Mouse (Mus musculus) hindbrain, embryonic 10.5 days (tissue): ENCODE measurements at regions not wholly inside any gene's neighbourhood (a gene's known extent, or its start where the extent isn't known, plus 50 kb on each side); places are given as distances from the start of the nearest gene placed in this dataset.
"Not testable (repeated sequence)": the region's sequence is repeated elsewhere in the genome, so short reads cannot be mapped to it uniquely, and the experiment has no call there.

Source experiments
- DNase-seq: peaks from one replicate; pipeline ENCODE4 v3.0.0-alpha.2; 2017; ENCODE audit warnings: low spot score
- H3K27ac ChIP-seq: fragments of 300-500 bp; sonication (generic); 2 replicates; pipeline ENCODE4 v1.5.1; 2016; ENCODE audit warnings: mild to moderate bottlenecking, moderate library complexity
- H3K27me3 ChIP-seq: fragments of 300-500 bp; sonication (generic); 2 replicates; pipeline ENCODE4 v1.6.1; 2016; ENCODE audit warnings: mild to moderate bottlenecking; ENCODE audit not compliant: poor library complexity, insufficient read depth, severe bottlenecking
- H3K36me3 ChIP-seq: fragments of 300-500 bp; sonication (generic); 2 replicates; pipeline ENCODE4 v1.6.1; 2016; ENCODE audit warnings: mild to moderate bottlenecking, moderate library complexity
- H3K4me1 ChIP-seq: fragments of 300-500 bp; sonication (generic); replicated peaks from 2 replicates; pipeline ENCODE4 v1.6.1; 2016; ENCODE audit warnings: mild to moderate bottlenecking
- H3K4me3 ChIP-seq: fragments of 300-500 bp; sonication (generic); 2 replicates; pipeline ENCODE4 v1.5.1; 2016; ENCODE audit warnings: mild to moderate bottlenecking, moderate library complexity
- H3K9me3 ChIP-seq: fragments of 300-500 bp; sonication (generic); 2 replicates; pipeline ENCODE4 v1.6.1; 2016; ENCODE audit warnings: mild to moderate bottlenecking, moderate library complexity
- WGBS: fragments of 180-500 bp; shearing (Covaris S2); methylation state at CpG from one replicate; pipeline ENCODE4 v1.1.7; 2016; 5-methylcytosine and 5-hydroxymethylcytosine counted together
- microRNA counts: library from miRNA; unstranded; fragments of <30 nt; microRNA quantifications from one replicate; lab custom pipeline; 2017

DNA sequence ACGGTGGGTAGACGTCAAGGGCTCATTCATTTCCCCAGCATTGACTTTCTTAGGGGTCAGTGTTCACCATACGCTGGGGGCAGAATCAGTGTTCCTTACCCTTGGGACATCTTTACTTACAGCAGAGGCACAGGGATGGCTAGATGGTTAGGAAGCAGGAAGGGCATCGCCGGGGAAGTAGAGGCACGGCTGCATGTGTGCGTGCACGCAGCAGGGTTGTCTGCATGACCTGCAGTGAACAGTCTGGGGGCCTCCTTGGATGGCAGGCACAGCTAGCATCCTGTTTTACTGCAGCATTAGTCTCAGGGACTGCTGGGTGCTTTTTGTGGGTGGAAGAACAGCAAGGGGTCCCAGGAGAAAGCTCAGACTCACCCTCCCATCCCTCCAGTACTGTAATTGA is 68.5 kb upstream of the Gadl1 start:
- WGBS, result 74% methylated on average over 8 of the region's 8 CpGs
- no peaks in the 10 kb centered on the region for H3K9me3 ChIP-seq
- no peak overlapping the region for H3K27ac ChIP-seq
- H3K4me3 ChIP-seq, result no peak overlapping the region
- peaks cover 19% of the 10 kb centered on the region; the same call in 1 of the 2 replicates for H3K4me1 ChIP-seq
- H3K27me3 ChIP-seq, result no peaks in the 10 kb centered on the region
- no peaks in the 10 kb centered on the region for H3K36me3 ChIP-seq
- DNase-seq, result no peak

- 89% methylated on average over 10 of the region's 10 CpGs for WGBS
- H3K27ac ChIP-seq, result no peak overlapping the region
- no peaks in the 10 kb centered on the region for H3K36me3 ChIP-seq
- H3K27me3 ChIP-seq, result no peaks in the 10 kb centered on the region
- H3K9me3 ChIP-seq, result no peaks in the 10 kb centered on the region
- DNase-seq, result no peak
- H3K4me3 ChIP-seq, result no peak overlapping the region
- peaks cover 19% of the 10 kb centered on the region; the same call in 1 of the 2 replicates for H3K4me1 ChIP-seq
Measured at GRCm38 (mm10) chr9:115841684-115842083, 67.6 kb upstream of the Gadl1 start.

DNA sequence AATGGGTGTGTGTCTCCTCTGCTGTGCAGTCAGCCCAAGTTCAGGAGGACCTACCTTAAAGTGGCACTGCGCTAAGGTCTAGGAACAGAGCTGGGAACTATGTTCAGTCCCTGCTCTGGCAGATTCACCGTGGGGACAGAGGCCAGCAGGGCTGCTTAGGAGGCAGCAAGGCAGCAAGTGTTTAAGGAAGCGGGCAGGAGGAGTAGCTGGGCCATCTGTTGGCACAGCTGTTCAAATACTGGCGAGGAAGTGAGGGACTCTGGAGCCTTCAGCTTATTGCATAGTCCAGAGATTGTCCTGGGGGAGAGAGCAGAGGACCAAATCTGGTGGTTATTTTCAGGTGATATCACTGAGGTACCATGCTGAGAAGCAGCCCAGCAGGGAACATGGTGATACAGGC is 64.9 kb upstream of the Gadl1 start:
- Histone ChIP-seq H3K27me3 (no peaks in the 10 kb centered on the region), H3K4me3 (no peak overlapping the region), H3K4me1 (peaks cover 19% of the 10 kb centered on the region; the same call in 1 of the 2 replicates), H3K36me3 (no peaks in the 10 kb centered on the region), H3K9me3 (no peaks in the 10 kb centered on the region), H3K27ac (no peak overlapping the region; the same call in 1 of the 2 replicates)
- 66% methylated on average over 4 of the region's 4 CpGs for WGBS
- DNase-seq, result no peak

GRCm38 (mm10) chr9:115845091-115845490 is 64.2 kb upstream of the Gadl1 start:
- no peak for DNase-seq
- H3K36me3 ChIP-seq, result no peaks in the 10 kb centered on the region
- H3K9me3 ChIP-seq, result no peaks in the 10 kb centered on the region
- no peaks in the 10 kb centered on the region for H3K27me3 ChIP-seq
- no peak overlapping the region for H3K27ac ChIP-seq
- H3K4me3 ChIP-seq, result no peak overlapping the region
- peaks cover 18% of the 10 kb centered on the region; the same call in 1 of the 2 replicates for H3K4me1 ChIP-seq
- WGBS, result 83% methylated on average over 5 of the region's 5 CpGs

DNA sequence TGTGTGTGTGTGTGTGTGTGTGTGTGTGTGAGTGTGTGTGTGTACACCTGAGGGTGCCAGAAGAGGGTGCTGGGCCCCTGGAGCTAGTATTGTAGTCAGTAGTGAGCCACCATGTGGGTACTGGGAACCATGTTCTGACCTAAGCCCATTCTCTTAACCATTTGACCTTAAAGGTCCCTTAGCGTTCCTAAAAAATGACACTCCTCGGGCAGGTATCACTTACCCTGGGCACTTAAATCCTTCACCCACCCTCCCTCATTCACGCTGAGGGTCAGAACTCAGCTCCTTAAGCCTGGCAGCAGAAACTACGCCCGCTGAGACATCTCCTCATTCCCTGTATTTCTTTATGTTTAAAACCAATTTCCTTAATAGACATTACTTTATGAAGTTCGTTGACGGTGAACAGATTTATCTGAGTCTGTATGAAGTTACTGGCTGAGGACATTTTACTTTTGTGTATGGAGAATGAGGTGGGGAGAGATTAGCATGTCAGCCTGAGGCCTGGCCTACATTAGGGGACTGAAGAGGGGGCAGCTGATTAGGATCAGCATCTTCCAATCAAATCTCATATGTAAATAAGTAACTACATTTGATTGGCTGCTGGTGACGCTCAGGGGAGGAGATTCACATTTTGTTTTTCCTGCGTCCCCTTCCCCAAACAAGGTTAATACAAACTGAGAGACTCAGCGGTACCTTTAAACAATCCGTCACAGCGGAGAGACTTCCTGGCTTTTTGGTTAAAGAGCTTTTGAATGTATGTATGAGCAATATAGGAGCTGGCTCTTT is 61.8 kb upstream of the Gadl1 start:
- no peak overlapping the region for H3K27ac ChIP-seq
- H3K4me3 ChIP-seq, result peak overlapping the region; percentile 39
- DNase-seq, result peak; percentile 18

GRCm38 (mm10) chr9:115853210-115853842 is 55.9 kb upstream of the Gadl1 start:
- H3K36me3 ChIP-seq, H3K9me3 ChIP-seq, H3K27me3 ChIP-seq, H3K27ac ChIP-seq, H3K4me3 ChIP-seq, DNase-seq, H3K4me1 ChIP-seq: not testable (repeated sequence)
- WGBS, result 86% methylated on average over 5 of the region's 5 CpGs

More for the DNA sequence above, 61.8 kb upstream of the Gadl1 start:
- H3K9me3 ChIP-seq, result no peaks in the 10 kb centered on the region
- peaks cover 10% of the 10 kb centered on the region; the same call in 1 of the 2 replicates for H3K4me1 ChIP-seq
- no peaks in the 10 kb centered on the region for H3K36me3 ChIP-seq
- 49% methylated on average over 12 of the region's 12 CpGs for WGBS
- H3K27me3 ChIP-seq, result no peaks in the 10 kb centered on the region

DNA sequence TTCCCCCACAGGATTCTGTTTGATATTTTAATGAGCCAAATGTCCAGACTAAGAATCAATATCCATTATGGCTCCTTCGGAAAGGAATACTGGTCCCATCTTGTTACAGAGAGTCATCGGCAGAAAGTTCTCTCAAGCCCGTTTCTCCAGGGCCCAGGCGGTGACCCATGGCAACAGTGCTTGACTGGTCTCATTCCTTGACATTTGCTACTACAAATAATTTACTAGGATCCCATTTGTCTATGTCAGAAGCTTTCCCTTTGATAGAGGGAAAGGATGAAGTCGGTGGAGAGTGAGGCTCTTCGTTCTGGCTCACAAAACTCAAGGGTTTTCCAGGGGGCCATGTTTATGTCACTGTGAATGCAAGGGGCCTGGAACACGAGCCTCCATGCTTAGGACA is 52.0 kb upstream of the Gadl1 start:
- 80% methylated on average over 7 of the region's 7 CpGs for WGBS
- Histone ChIP-seq H3K9me3 (no peaks in the 10 kb centered on the region), H3K27ac (0 out of 2 replicates have a peak overlapping the region, but pooled peaks have one; percentile 6), H3K36me3 (no peaks in the 10 kb centered on the region), H3K4me1 (no peaks in the 10 kb centered on the region), H3K4me3 (no peak overlapping the region), H3K27me3 (no peaks in the 10 kb centered on the region)
- no peak for DNase-seq

DNA sequence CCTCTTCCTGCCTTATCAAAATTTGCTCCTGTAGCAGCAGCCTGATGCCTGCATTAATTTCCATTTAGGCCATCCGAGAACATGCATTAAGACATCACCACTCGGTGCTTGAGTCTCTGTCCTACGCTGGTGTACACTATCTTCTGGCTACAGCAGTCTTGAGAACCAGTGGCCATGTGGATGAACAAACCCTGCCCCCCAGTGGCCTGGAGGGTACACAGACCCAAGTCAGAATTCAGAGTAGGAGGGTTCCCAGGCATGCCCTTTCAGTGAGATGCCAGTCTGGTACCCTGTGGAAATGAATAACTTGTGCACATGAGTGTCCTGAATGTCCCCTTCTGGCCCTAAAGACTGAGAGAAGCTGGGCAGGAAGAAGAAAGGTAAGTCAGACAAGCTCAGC is 50.4 kb upstream of the Gadl1 start:
- Histone ChIP-seq H3K4me3 (no peak overlapping the region), H3K36me3 (no peaks in the 10 kb centered on the region), H3K9me3 (no peaks in the 10 kb centered on the region), H3K4me1 (no peaks in the 10 kb centered on the region), H3K27me3 (no peaks in the 10 kb centered on the region), H3K27ac (no peak overlapping the region)
- 89% methylated on average over 3 of the region's 3 CpGs for WGBS
- peak; percentile 17 for DNase-seq

MicroRNAs encoded in the stretch of these regions (microRNA counts, 519-probe panel; counts per million panel counts)
- microRNA mmu-miR-467h+mmu-miR-669d+mmu-miR-669l (lab: Ali Mortazavi, UCI), result 1,255 counts per million, percentile 77 among the panel's probes with 10 or more counts
